Mouse (Mus musculus) left cerebral cortex, adult 18-20 months (tissue): ENCODE measurements at regions not wholly inside any gene's neighbourhood (a gene's known extent, or its start where the extent isn't known, plus 50 kb on each side); places are given as distances from the start of the nearest gene placed in this dataset.
A peak's percentile ranks its signal among the peaks of the same experiment; 100 is the strongest.

Experiments used
- DNase-seq, 2 experiments: peaks; one replicate each; pipeline ENCODE4 v3.0.0; 2021 to 2022; ENCODE audit warnings: low spot score in 2 of 2, mixed read lengths in 1 of 2

- DNase-seq = no peak
These were observed 310.9 kb upstream of the Ccnh start for GRCm38 (mm10) chr13:84878178-84878849.

GRCm38 (mm10) chr13:84905347-84905981 is 283.7 kb upstream of the Ccnh start:
- DNase-seq = peak in 1 of 2 experiments; percentile 3

GRCm38 (mm10) chr13:84905994-84906393 is 283.2 kb upstream of the Ccnh start:
- DNase-seq = no peak

GRCm38 (mm10) chr13:84931271-84931670 is 257.9 kb upstream of the Ccnh start:
- no peak for DNase-seq

- DNase-seq = peak; percentile 5 to 34
These were observed 253.6 kb upstream of the Ccnh start for GRCm38 (mm10) chr13:84935610-84936009.

GRCm38 (mm10) chr13:84939695-84940094 is 249.5 kb upstream of the Ccnh start:
- DNase-seq = no peak

GRCm38 (mm10) chr13:84940936-84941335 is 248.3 kb upstream of the Ccnh start:
- DNase-seq = no peak

- DNase-seq = peak in 1 of 2 experiments; percentile 4
These were observed 238.3 kb upstream of the Ccnh start for GRCm38 (mm10) chr13:84950873-84951272.

GRCm38 (mm10) chr13:84953161-84953560 is 236.0 kb upstream of the Ccnh start:
- DNase-seq = no peak

- no peak for DNase-seq
These were observed 235.4 kb upstream of the Ccnh start for GRCm38 (mm10) chr13:84953760-84954159.

- no peak for DNase-seq
These were observed 220.3 kb upstream of the Ccnh start for GRCm38 (mm10) chr13:84968943-84969342.
